Mouse (Mus musculus): ENCODE data around the gene Ndufa6.

Gene Ndufa6

GRCm38 (mm10) chr15:82361459-82362018 lies 7.4 kb upstream of the Ndufa6 start:
- peak; percentile 12 for TF ChIP-seq CTCF (conservative IDR thresholded peaks at IDR 0.05; ENCODE audit: low read length)
- TF ChIP-seq NANOG (IDR thresholded peaks at IDR 0.05; ENCODE audit: borderline replicate concordance, low read length), result no peak
- H3K36me3 ChIP-seq (ENCODE audit: insufficient read depth, low read length), result peaks cover 2% of the 10 kb centered on the region
- H3K27me3 ChIP-seq (ENCODE audit: insufficient read depth, low read length), result no peaks in the 10 kb centered on the region
- no peak overlapping the region for H3K4me3 ChIP-seq (replicated peaks; ENCODE audit: low read length)
- H3K9me3 ChIP-seq (ENCODE audit: low read length), result no peaks in the 10 kb centered on the region
- peaks cover 31% of the 10 kb centered on the region for H3K4me1 ChIP-seq (replicated peaks; ENCODE audit: low read depth, low read length)

GRCm38 (mm10) chr15:82358431-82359260 lies 4.5 kb upstream of the Ndufa6 start:
- Histone ChIP-seq H3K27me3 (ENCODE audit: insufficient read depth, low read length) (no peaks in the 10 kb centered on the region), H3K4me1 (replicated peaks; ENCODE audit: low read depth, low read length) (peaks cover 39% of the 10 kb centered on the region), H3K4me3 (replicated peaks; ENCODE audit: low read length) (peak overlapping the region; percentile 56), H3K36me3 (ENCODE audit: insufficient read depth, low read length) (peaks cover 9% of the 10 kb centered on the region), H3K9me3 (ENCODE audit: low read length) (no peaks in the 10 kb centered on the region)
- no peak for TF ChIP-seq CTCF (conservative IDR thresholded peaks at IDR 0.05; ENCODE audit: low read length)
- no peak for TF ChIP-seq POU5F1 (IDR thresholded peaks at IDR 0.05; ENCODE audit: borderline replicate concordance, low read length)
- TF ChIP-seq NANOG (IDR thresholded peaks at IDR 0.05; ENCODE audit: borderline replicate concordance, low read length), result no peak

DNA sequence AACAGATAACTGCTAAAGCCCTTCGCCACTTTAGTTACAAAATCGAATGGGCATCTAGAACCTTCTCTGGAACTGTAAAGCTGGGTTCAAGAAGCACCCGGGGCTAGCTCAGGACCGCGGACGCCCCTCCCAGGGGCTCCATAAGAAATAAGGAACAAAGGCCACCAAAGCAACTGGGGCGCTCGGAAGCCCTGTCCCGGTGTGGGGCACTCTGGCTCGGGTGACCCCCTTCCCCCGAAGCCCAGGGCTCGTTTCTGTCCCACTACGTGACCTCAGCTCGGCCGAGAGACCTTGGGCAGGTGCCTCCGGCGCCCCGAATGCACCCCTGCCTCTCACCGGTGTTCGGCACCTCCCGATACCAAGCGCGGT lies 393 bp downstream of the Ndufa6 start:
- H3K9me3 ChIP-seq (ENCODE audit: low read length), result no peaks in the 10 kb centered on the region
- peaks cover 67% of the 10 kb centered on the region for H3K4me1 ChIP-seq (replicated peaks; ENCODE audit: low read depth, low read length)
- TF ChIP-seq POU5F1 (IDR thresholded peaks at IDR 0.05; ENCODE audit: borderline replicate concordance, low read length), result no peak
- no peak for TF ChIP-seq NANOG (IDR thresholded peaks at IDR 0.05; ENCODE audit: borderline replicate concordance, low read length)
- TF ChIP-seq CTCF (conservative IDR thresholded peaks at IDR 0.05; ENCODE audit: low read length), result no peak
- H3K27me3 ChIP-seq (ENCODE audit: insufficient read depth, low read length), result no peaks in the 10 kb centered on the region
- peaks cover 43% of the 10 kb centered on the region for H3K36me3 ChIP-seq (ENCODE audit: insufficient read depth, low read length)
- peak overlapping the region; percentile 99 for H3K4me3 ChIP-seq (replicated peaks; ENCODE audit: low read length)

DNA sequence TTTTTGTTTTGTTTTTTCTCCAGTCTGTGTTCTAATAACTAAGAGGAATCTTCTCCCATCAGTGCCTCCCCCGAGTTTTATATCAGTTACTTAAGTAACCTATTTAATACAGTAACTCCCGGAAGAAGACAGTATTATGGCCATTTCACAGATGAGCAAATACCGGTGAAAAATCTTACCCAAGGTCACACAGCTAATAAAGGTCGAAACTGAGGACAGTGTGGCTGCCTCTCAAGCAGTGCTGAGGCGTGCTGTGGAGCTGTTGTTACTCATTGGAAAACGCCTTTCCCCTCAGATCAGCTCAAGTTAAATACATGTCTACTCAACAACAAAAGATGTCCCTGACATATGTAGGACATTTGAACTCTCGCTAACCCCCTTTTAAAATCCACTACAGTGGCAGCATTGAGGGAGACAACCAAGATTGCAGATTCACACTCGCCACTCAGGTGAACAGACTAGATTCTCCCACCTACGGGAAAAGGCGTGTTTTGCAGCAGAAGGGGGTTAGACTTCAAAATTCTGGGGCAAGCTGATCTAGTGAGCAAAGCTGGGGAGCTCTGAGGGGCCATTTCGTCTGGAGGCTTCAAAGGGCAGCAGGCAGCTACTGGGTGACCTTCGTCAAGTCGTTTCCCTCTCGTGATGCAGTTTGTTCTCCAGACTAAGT lies 911 bp downstream of the Ndufa6 start:
- TF ChIP-seq CTCF (conservative IDR thresholded peaks at IDR 0.05; ENCODE audit: low read length) (no peak), POU5F1 (IDR thresholded peaks at IDR 0.05; ENCODE audit: borderline replicate concordance, low read length) (no peak), NANOG (IDR thresholded peaks at IDR 0.05; ENCODE audit: borderline replicate concordance, low read length) (no peak)
- Histone ChIP-seq H3K36me3 (ENCODE audit: insufficient read depth, low read length) (peaks cover 48% of the 10 kb centered on the region), H3K27me3 (ENCODE audit: insufficient read depth, low read length) (no peaks in the 10 kb centered on the region), H3K9me3 (ENCODE audit: low read length) (no peaks in the 10 kb centered on the region), H3K4me1 (replicated peaks; ENCODE audit: low read depth, low read length) (peaks cover 67% of the 10 kb centered on the region), H3K4me3 (replicated peaks; ENCODE audit: low read length) (peak overlapping the region; percentile 99)

GRCm38 (mm10) chr15:82351480-82351879 lies 2.6 kb downstream of the Ndufa6 start:
- no peak for TF ChIP-seq CTCF (conservative IDR thresholded peaks at IDR 0.05; ENCODE audit: low read length)
- TF ChIP-seq NANOG (IDR thresholded peaks at IDR 0.05; ENCODE audit: borderline replicate concordance, low read length), result no peak
- TF ChIP-seq POU5F1 (IDR thresholded peaks at IDR 0.05; ENCODE audit: borderline replicate concordance, low read length), result no peak
- Histone ChIP-seq H3K4me1 (replicated peaks; ENCODE audit: low read depth, low read length) (peaks cover 74% of the 10 kb centered on the region), H3K27me3 (ENCODE audit: insufficient read depth, low read length) (no peaks in the 10 kb centered on the region), H3K4me3 (replicated peaks; ENCODE audit: low read length) (no peak overlapping the region), H3K9me3 (ENCODE audit: low read length) (no peaks in the 10 kb centered on the region), H3K36me3 (ENCODE audit: insufficient read depth, low read length) (peaks cover 58% of the 10 kb centered on the region)

- H3K4me3 ChIP-seq (replicated peaks; ENCODE audit: low read length), result no peak overlapping the region
- peaks cover 3% of the 10 kb centered on the region for H3K27me3 ChIP-seq (ENCODE audit: insufficient read depth, low read length)
- H3K36me3 ChIP-seq (ENCODE audit: insufficient read depth, low read length), result peaks cover 52% of the 10 kb centered on the region
- peaks cover 77% of the 10 kb centered on the region for H3K4me1 ChIP-seq (replicated peaks; ENCODE audit: low read depth, low read length)
- H3K9me3 ChIP-seq (ENCODE audit: low read length), result no peaks in the 10 kb centered on the region
- TF ChIP-seq POU5F1 (IDR thresholded peaks at IDR 0.05; ENCODE audit: borderline replicate concordance, low read length) (no peak), CTCF (conservative IDR thresholded peaks at IDR 0.05; ENCODE audit: low read length) (no peak), NANOG (IDR thresholded peaks at IDR 0.05; ENCODE audit: borderline replicate concordance, low read length) (no peak)
These were observed 3.8 kb downstream of the Ndufa6 start for GRCm38 (mm10) chr15:82350349-82350748.

GRCm38 (mm10) chr15:82348999-82349341 lies 5.2 kb downstream of the Ndufa6 start:
- no peaks in the 10 kb centered on the region for H3K9me3 ChIP-seq (ENCODE audit: low read length)
- H3K4me3 ChIP-seq (replicated peaks; ENCODE audit: low read length), result no peak overlapping the region
- peaks cover 84% of the 10 kb centered on the region for H3K4me1 ChIP-seq (replicated peaks; ENCODE audit: low read depth, low read length)
- H3K27me3 ChIP-seq (ENCODE audit: insufficient read depth, low read length), result peaks cover 3% of the 10 kb centered on the region
- TF ChIP-seq POU5F1 (IDR thresholded peaks at IDR 0.05; ENCODE audit: borderline replicate concordance, low read length), result no peak
- TF ChIP-seq NANOG (IDR thresholded peaks at IDR 0.05; ENCODE audit: borderline replicate concordance, low read length), result no peak
- no peak for TF ChIP-seq CTCF (conservative IDR thresholded peaks at IDR 0.05; ENCODE audit: low read length)
- H3K36me3 ChIP-seq (ENCODE audit: insufficient read depth, low read length), result peaks cover 52% of the 10 kb centered on the region

DNA sequence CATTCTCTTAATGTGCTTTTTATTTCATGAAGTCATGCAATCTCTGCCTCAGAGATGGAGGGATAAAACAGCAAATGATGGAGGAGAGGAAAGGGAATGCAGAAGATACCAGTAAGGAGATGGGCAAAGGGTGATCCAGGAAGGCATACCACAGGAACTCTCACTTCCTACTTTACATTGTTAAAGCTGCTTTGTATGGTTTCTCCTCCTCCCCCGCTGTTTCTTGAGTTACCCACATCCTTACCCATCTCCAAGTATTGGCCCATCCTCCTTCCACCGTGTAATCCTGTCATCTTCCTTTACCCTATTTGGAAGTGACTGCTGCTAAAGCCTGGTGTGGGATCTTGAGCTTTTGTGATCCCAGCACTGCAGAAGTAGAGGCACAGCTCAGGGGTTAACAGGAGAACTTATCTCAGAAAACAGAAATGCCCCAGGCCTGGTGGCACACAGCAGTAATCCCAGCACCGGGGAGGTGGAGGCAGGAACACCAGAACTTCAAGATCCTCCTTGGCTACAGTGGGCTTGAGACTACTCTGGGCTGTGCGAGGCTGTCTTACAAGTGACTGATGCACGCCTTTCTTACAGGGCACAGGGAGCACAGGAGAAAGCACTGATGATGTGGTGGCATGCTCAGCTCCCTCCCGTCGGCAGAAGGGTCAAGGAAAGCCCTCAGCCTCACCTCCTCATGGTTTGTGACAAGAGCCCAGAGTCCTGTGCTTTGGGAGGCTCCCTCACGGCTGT lies 5.7 kb downstream of the Ndufa6 start:
- no peaks in the 10 kb centered on the region for H3K9me3 ChIP-seq (ENCODE audit: low read length)
- peaks cover 89% of the 10 kb centered on the region for H3K4me1 ChIP-seq (replicated peaks; ENCODE audit: low read depth, low read length)
- H3K36me3 ChIP-seq (ENCODE audit: insufficient read depth, low read length), result peaks cover 52% of the 10 kb centered on the region
- TF ChIP-seq POU5F1 (IDR thresholded peaks at IDR 0.05; ENCODE audit: borderline replicate concordance, low read length), result no peak
- TF ChIP-seq NANOG (IDR thresholded peaks at IDR 0.05; ENCODE audit: borderline replicate concordance, low read length), result no peak
- TF ChIP-seq CTCF (conservative IDR thresholded peaks at IDR 0.05; ENCODE audit: low read length), result no peak
- H3K4me3 ChIP-seq (replicated peaks; ENCODE audit: low read length), result 0 out of 2 replicates have a peak overlapping the region, but pooled peaks have one; percentile 4
- H3K27me3 ChIP-seq (ENCODE audit: insufficient read depth, low read length), result peaks cover 3% of the 10 kb centered on the region

Data from E14TG2a.4 (cell line).